9 mouse cellular contexts compared by ENCODE assay signal in the genomic region with DNA sequence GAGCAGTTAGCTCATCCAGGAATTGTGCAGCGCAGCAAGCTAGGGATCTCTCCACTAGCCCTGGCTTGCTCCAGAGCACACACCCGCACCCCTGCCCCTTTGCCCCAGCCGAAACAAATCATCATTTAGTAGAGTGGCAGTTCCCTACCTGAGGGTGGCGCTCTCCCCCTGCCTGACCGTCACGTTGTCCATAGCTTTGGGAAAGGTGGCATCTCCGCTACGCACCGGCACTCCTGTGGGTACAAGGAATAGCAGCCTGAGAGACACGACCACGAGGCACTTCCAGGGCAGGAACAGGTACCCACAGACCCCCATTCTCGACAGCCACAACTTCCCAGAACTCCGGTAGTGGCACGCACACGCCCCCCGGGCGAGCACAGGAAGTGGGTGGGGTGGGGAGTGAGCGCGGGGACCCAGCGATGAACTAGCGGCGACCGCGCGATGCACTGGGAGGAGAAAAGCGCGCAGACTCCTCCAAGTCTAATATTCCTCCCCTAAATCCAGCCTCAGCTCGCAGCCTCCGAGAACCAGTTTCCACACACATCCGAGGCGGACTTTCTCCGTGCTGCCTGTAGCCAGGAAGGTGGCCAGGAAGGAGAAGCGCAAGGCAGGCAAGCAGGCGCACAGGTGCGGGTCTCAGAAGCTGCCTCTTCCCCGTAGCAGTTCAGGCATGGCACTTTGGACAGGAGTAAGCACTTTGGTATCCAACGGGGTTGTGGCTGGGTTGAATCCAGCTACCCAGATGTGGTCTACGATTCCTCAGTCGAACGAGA.
DNase-seq lines count a peak whose midpoint lies in the region; ATAC-seq and TF ChIP-seq lines count a peak whose summit lies in the region.
"Had no signal": no experiment of that assay in that cellular context is flagged by ENCODE, and none has a peak within 500 bp of the region (broad histone marks: within the 10 kb centered on the region; RNA-seq: fewer than 3 reads in every experiment).

No protein-coding gene starts in this region.

- no peaks in the 10 kb centered on the region for H3K36me3 ChIP-seq in forebrain, embryonic 10.5 days (replicated peaks)
- no peaks in the 10 kb centered on the region for H3K36me3 ChIP-seq in hindbrain, embryonic 10.5 days
- no peaks in the 10 kb centered on the region for H3K36me3 ChIP-seq in midbrain, embryonic 11.5 days (ENCODE audit: control insufficient read depth, insufficient read depth, low read length)
- no peaks in the 10 kb centered on the region for H3K36me3 ChIP-seq in stomach, postnatal 0 days (ENCODE audit: control insufficient read depth, insufficient read depth, low read length)

- H3K27ac ChIP-seq in forebrain, embryonic 10.5 days, result peak overlapping the region; percentile 81
- peak overlapping the region; percentile 84 for H3K27ac ChIP-seq in hindbrain, embryonic 10.5 days
- no peak overlapping the region; the same call in 1 of the 2 replicates for H3K27ac ChIP-seq in midbrain, embryonic 11.5 days (ENCODE audit: low read depth, low read length)
- no peak overlapping the region for H3K27ac ChIP-seq in stomach, postnatal 0 days (replicated peaks)
- H3K27ac ChIP-seq: macrophage had no signal

- intact Hi-C loops in left cerebral cortex, postnatal 10 days (cut with DNase I), result loop anchor here (5.0 to 10.0 kb wide), 2 partner anchors 207 to 231 kb away; no protein-coding TSS in a partner anchor

- H3K4me2 ChIP-seq in midbrain, embryonic 11.5 days, result peak overlapping the region; percentile 95
- peak overlapping the region; percentile 79 for H3K4me2 ChIP-seq in stomach, postnatal 0 days (replicated peaks; ENCODE audit: low read depth)

- peaks cover 67% of the 10 kb centered on the region for H3K27me3 ChIP-seq in forebrain, embryonic 10.5 days (ENCODE audit: poor library complexity, severe bottlenecking)
- peaks cover 54% of the 10 kb centered on the region for H3K27me3 ChIP-seq in hindbrain, embryonic 10.5 days (ENCODE audit: insufficient read depth, poor library complexity, severe bottlenecking)
- H3K27me3 ChIP-seq in midbrain, embryonic 11.5 days (ENCODE audit: control insufficient read depth, insufficient read depth, low read length), result peaks cover 11% of the 10 kb centered on the region; the same call in 1 of the 2 replicates
- H3K27me3 ChIP-seq in stomach, postnatal 0 days (ENCODE audit: control insufficient read depth, insufficient read depth, low read length), result no peaks in the 10 kb centered on the region; the same call in 1 of the 2 replicates

- peaks cover 25% of the 10 kb centered on the region for H3K4me1 ChIP-seq in forebrain, embryonic 10.5 days
- H3K4me1 ChIP-seq in hindbrain, embryonic 10.5 days (replicated peaks), result peaks cover 24% of the 10 kb centered on the region
- H3K4me1 ChIP-seq in midbrain, embryonic 11.5 days (ENCODE audit: control insufficient read depth, insufficient read depth, low read length), result peaks cover 7% of the 10 kb centered on the region
- H3K4me1 ChIP-seq in stomach, postnatal 0 days (replicated peaks; ENCODE audit: control insufficient read depth, insufficient read depth), result no peaks in the 10 kb centered on the region

- H3K9me3 ChIP-seq in forebrain, embryonic 10.5 days, result no peaks in the 10 kb centered on the region
- H3K9me3 ChIP-seq in hindbrain, embryonic 10.5 days, result no peaks in the 10 kb centered on the region
- H3K9me3 ChIP-seq in midbrain, embryonic 11.5 days (ENCODE audit: control insufficient read depth, low read length), result no peaks in the 10 kb centered on the region
- H3K9me3 ChIP-seq in stomach, postnatal 0 days (ENCODE audit: control insufficient read depth, low read length), result no peaks in the 10 kb centered on the region

- peak; percentile 67 for TF ChIP-seq CTCF in stomach, postnatal 0 days (IDR thresholded peaks at IDR 0.05; ENCODE audit: low read depth)

- peak; percentile 64 for ATAC-seq in midbrain, embryonic 11.5 days (ENCODE audit: low FRiP score)
- peak; percentile 38 for ATAC-seq in stomach, postnatal 0 days (ENCODE audit: low FRiP score, low TSS enrichment)

- DNase-seq in thymus, postnatal 4 days, result peak; percentile 8
- no peak for DNase-seq in thymus, postnatal 14 days
- peak; percentile 73 for DNase-seq in forebrain, embryonic 10.5 days (ENCODE audit: extremely low spot score, low spot score)
- DNase-seq in hindbrain, embryonic 10.5 days (ENCODE audit: low spot score), result peak; percentile 76
- peak; percentile 34 to 76 for DNase-seq in left cerebral cortex, postnatal 10 days (ENCODE audit: extremely low spot score in 1 of 2, low spot score in 2 of 2)
- DNase-seq in midbrain, embryonic 11.5 days (ENCODE audit: low spot score, missing footprints), result peak; percentile 95
- DNase-seq in stomach, postnatal 0 days (ENCODE audit: low spot score), result peak; percentile 48
- no peak for DNase-seq in T-cell, adult 2 months (ENCODE audit: low spot score)

- peak overlapping the region; percentile 67 for H3K4me3 ChIP-seq in forebrain, embryonic 10.5 days
- peak overlapping the region; percentile 66 for H3K4me3 ChIP-seq in hindbrain, embryonic 10.5 days
- peak overlapping the region; percentile 48 for H3K4me3 ChIP-seq in midbrain, embryonic 11.5 days (ENCODE audit: low read depth, low read length)
- peak overlapping the region; percentile 44 for H3K4me3 ChIP-seq in stomach, postnatal 0 days (ENCODE audit: low read depth, low read length)

- H3K9ac ChIP-seq in midbrain, embryonic 11.5 days (ENCODE audit: low read length), result peak overlapping the region; percentile 58
- H3K9ac ChIP-seq in stomach, postnatal 0 days (ENCODE audit: low read length), result 0 out of 2 replicates have a peak overlapping the region, but pooled peaks have one; percentile 18

- TF ChIP-seq EP300 in stomach, postnatal 0 days (optimal IDR thresholded peaks at IDR 0.05), result no peak

- under 1% methylated on average over 40 of the region's 40 CpGs for WGBS in forebrain, embryonic 10.5 days
- under 1% methylated on average over 40 of the region's 40 CpGs for WGBS in hindbrain, embryonic 10.5 days
- under 1% methylated on average over 40 of the region's 40 CpGs for WGBS in midbrain, embryonic 11.5 days
- WGBS in stomach, postnatal 0 days, result under 1% methylated on average over 37 of the region's 40 CpGs

Comparison
In these comparisons a context has a peak if more than half of its experiments do, and no peak if none do; other contexts are left out.
1. DNase-seq: peak in thymus, postnatal 4 days (single experiment), forebrain, embryonic 10.5 days (single experiment), hindbrain, embryonic 10.5 days (single experiment), left cerebral cortex, postnatal 10 days (2 of 2), midbrain, embryonic 11.5 days (single experiment) and stomach, postnatal 0 days (single experiment); none in thymus, postnatal 14 days (single experiment) and T-cell, adult 2 months (single experiment).
2. H3K27ac ChIP-seq: peak in forebrain, embryonic 10.5 days (single experiment) and hindbrain, embryonic 10.5 days (single experiment); none in midbrain, embryonic 11.5 days (single experiment) and stomach, postnatal 0 days (single experiment).
3. Peak in every context shown above with its lines, with median percentiles within 50 percentile points of each other: H3K4me3 ChIP-seq.